Mouse (Mus musculus) heart, postnatal 0 days (tissue): ENCODE measurements around the gene Slc22a12.

Experiments
- CTCF ChIP-seq: IDR thresholded peaks from 2 replicates; pipeline ENCODE4 v1.5.1; 2016; ENCODE audit warnings: antibody characterized with exemption, control low read depth, low read depth
- EP300 ChIP-seq: IDR thresholded peaks from 2 replicates; pipeline ENCODE4 v1.6.1; 2016; ENCODE audit warnings: antibody characterized with exemption, low read depth

DNA sequence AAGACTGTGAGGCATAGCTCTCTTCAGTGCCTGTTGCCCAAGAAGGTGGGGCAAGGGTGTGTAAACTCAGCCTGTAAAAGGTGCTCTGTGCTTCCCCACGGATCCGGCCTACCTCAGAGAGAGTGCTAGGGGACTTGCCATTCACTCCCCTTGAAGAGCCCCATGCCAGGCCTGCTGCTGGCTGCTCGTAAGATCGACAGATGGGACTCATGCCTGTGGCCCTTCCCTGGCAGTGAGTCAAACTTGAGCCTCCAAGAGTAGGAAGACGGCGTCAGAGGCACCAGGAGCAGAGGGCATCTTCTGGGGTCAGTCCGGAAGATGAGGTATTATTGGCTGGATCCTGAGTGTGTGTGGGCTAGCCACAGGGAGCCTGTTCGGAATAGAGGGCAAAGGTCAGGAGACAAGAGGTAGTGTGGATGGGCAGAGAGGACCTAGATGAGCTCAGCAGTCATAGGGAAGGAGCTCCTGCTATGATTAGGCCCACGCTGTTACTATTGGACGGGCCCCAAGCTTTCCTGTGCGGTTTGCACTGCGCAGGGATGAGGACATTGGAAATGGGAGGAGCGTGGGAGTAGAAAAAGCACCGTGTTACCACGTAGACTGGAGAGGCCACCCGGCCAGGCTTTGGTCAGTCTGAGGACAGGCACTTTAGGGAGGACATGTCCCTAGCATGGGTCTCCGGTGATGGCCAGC lies 14.8 kb downstream of the Slc22a12 start:
- TF ChIP-seq CTCF = no peak
- no peak for TF ChIP-seq EP300
